Mouse (Mus musculus): ENCODE data around the gene Pithd1. TPM values are rescaled to one million over a fixed set of nuclear protein-coding genes. Genes with fewer than 3 reads are reported as not detected.

Gene Pithd1
- polyA plus RNA-seq, 1 experiment from 2014 or later: 61.5 TPM

GRCm38 (mm10) chr4:135931832-135932231, 55.2 kb downstream of the Pithd1 start:
- peaks cover 28% of the 10 kb centered on the region for H3K36me3 ChIP-seq (ENCODE audit: insufficient read depth)
- ATAC-seq (ENCODE audit: insufficient read depth) (no peak), DNase-seq (peak; percentile 48)
- no peaks in the 10 kb centered on the region for H3K4me1 ChIP-seq (ENCODE audit: insufficient read depth)
- H3K4me2 ChIP-seq: no peak overlapping the region
- 56% methylated on average over 5 of the region's 5 CpGs for WGBS
- no peak overlapping the region for H3K27ac ChIP-seq (ENCODE audit: low read depth)
- H3K9me3 ChIP-seq (ENCODE audit: low read depth, low read length): no peaks in the 10 kb centered on the region
- no peak overlapping the region for H3K9ac ChIP-seq
- TF ChIP-seq CTCF (IDR thresholded peaks at IDR 0.05; ENCODE audit: low read depth): peak; percentile 68
- H3K4me3 ChIP-seq (ENCODE audit: low read depth, low read length): no peak overlapping the region
- H3K27me3 ChIP-seq (ENCODE audit: insufficient read depth, low read length): no peaks in the 10 kb centered on the region

- TF ChIP-seq CTCF (IDR thresholded peaks at IDR 0.05; ENCODE audit: low read depth): no peak
- WGBS: 96% methylated on average over 8 of the region's 8 CpGs
These were observed 56.8 kb downstream of the Pithd1 start for GRCm38 (mm10) chr4:135930239-135930638.

GRCm38 (mm10) chr4:135929828-135930227, 57.2 kb downstream of the Pithd1 start:
- no peaks in the 10 kb centered on the region for H3K4me1 ChIP-seq (ENCODE audit: insufficient read depth)
- DNase-seq (no peak), ATAC-seq (ENCODE audit: insufficient read depth) (no peak)
- no peaks in the 10 kb centered on the region for H3K9me3 ChIP-seq (ENCODE audit: low read depth, low read length)
- no peak for TF ChIP-seq CTCF (IDR thresholded peaks at IDR 0.05; ENCODE audit: low read depth)
- H3K27me3 ChIP-seq (ENCODE audit: insufficient read depth, low read length): no peaks in the 10 kb centered on the region
- no peak overlapping the region for H3K4me3 ChIP-seq (ENCODE audit: low read depth, low read length)
- H3K36me3 ChIP-seq (ENCODE audit: insufficient read depth): peaks cover 37% of the 10 kb centered on the region
- H3K27ac ChIP-seq (ENCODE audit: low read depth): no peak overlapping the region
- WGBS: 82% methylated on average over 9 of the region's 9 CpGs
- H3K4me2 ChIP-seq: no peak overlapping the region
- no peak overlapping the region for H3K9ac ChIP-seq

More at GRCm38 (mm10) chr4:135930239-135930638, 56.8 kb downstream of the Pithd1 start:
- H3K4me3 ChIP-seq (ENCODE audit: low read depth, low read length): no peak overlapping the region
- no peaks in the 10 kb centered on the region for H3K27me3 ChIP-seq (ENCODE audit: insufficient read depth, low read length)
- H3K9ac ChIP-seq: no peak overlapping the region
- no peaks in the 10 kb centered on the region for H3K4me1 ChIP-seq (ENCODE audit: insufficient read depth)
- ATAC-seq (ENCODE audit: insufficient read depth) (no peak), DNase-seq (no peak)
- peaks cover 40% of the 10 kb centered on the region for H3K36me3 ChIP-seq (ENCODE audit: insufficient read depth)
- H3K9me3 ChIP-seq (ENCODE audit: low read depth, low read length): no peaks in the 10 kb centered on the region
- H3K4me2 ChIP-seq: no peak overlapping the region
- H3K27ac ChIP-seq (ENCODE audit: low read depth): no peak overlapping the region

GRCm38 (mm10) chr4:135929405-135929804, 57.7 kb downstream of the Pithd1 start:
- peaks cover 35% of the 10 kb centered on the region for H3K36me3 ChIP-seq (ENCODE audit: insufficient read depth)
- H3K27me3 ChIP-seq (ENCODE audit: insufficient read depth, low read length): no peaks in the 10 kb centered on the region
- 83% methylated on average over 5 of the region's 5 CpGs for WGBS
- no peak for ATAC-seq (ENCODE audit: insufficient read depth)
- H3K4me2 ChIP-seq: no peak overlapping the region
- no peak for DNase-seq
- no peaks in the 10 kb centered on the region for H3K9me3 ChIP-seq (ENCODE audit: low read depth, low read length)
- no peak overlapping the region for H3K9ac ChIP-seq
- H3K4me1 ChIP-seq (ENCODE audit: insufficient read depth): no peaks in the 10 kb centered on the region
- H3K27ac ChIP-seq (ENCODE audit: low read depth): no peak overlapping the region
- no peak overlapping the region for H3K4me3 ChIP-seq (ENCODE audit: low read depth, low read length)
- no peak for TF ChIP-seq CTCF (IDR thresholded peaks at IDR 0.05; ENCODE audit: low read depth)

- Histone ChIP-seq H3K4me3 (ENCODE audit: low read depth, low read length) (no peak overlapping the region), H3K27me3 (ENCODE audit: insufficient read depth, low read length) (no peaks in the 10 kb centered on the region), H3K4me2 (no peak overlapping the region), H3K27ac (ENCODE audit: low read depth) (no peak overlapping the region), H3K9ac (no peak overlapping the region), H3K4me1 (ENCODE audit: insufficient read depth) (no peaks in the 10 kb centered on the region), H3K36me3 (ENCODE audit: insufficient read depth) (peaks cover 30% of the 10 kb centered on the region), H3K9me3 (ENCODE audit: low read depth, low read length) (no peaks in the 10 kb centered on the region)
- no peak for DNase-seq
- TF ChIP-seq CTCF (IDR thresholded peaks at IDR 0.05; ENCODE audit: low read depth): no peak
- WGBS: 84% methylated on average over 9 of the region's 9 CpGs
- ATAC-seq (ENCODE audit: insufficient read depth): no peak
These were observed 58.7 kb downstream of the Pithd1 start for GRCm38 (mm10) chr4:135928376-135928775.

GRCm38 (mm10) chr4:135926861-135927260, 60.2 kb downstream of the Pithd1 start:
- Histone ChIP-seq H3K9me3 (ENCODE audit: low read depth, low read length) (no peaks in the 10 kb centered on the region), H3K27me3 (ENCODE audit: insufficient read depth, low read length) (no peaks in the 10 kb centered on the region), H3K4me3 (ENCODE audit: low read depth, low read length) (no peak overlapping the region), H3K27ac (ENCODE audit: low read depth) (no peak overlapping the region), H3K4me2 (no peak overlapping the region), H3K9ac (no peak overlapping the region), H3K4me1 (ENCODE audit: insufficient read depth) (no peaks in the 10 kb centered on the region), H3K36me3 (ENCODE audit: insufficient read depth) (peaks cover 21% of the 10 kb centered on the region)
- no peak for ATAC-seq (ENCODE audit: insufficient read depth)
- WGBS: 83% methylated on average over 3 of the region's 3 CpGs
- DNase-seq: no peak
- TF ChIP-seq CTCF (IDR thresholded peaks at IDR 0.05; ENCODE audit: low read depth): no peak

- H3K36me3 ChIP-seq (ENCODE audit: insufficient read depth): peaks cover 18% of the 10 kb centered on the region
- ATAC-seq (ENCODE audit: insufficient read depth): no peak
- no peak overlapping the region for H3K27ac ChIP-seq (ENCODE audit: low read depth)
- no peak for TF ChIP-seq CTCF (IDR thresholded peaks at IDR 0.05; ENCODE audit: low read depth)
- H3K4me2 ChIP-seq: no peak overlapping the region
- no peak overlapping the region for H3K9ac ChIP-seq
- no peaks in the 10 kb centered on the region for H3K27me3 ChIP-seq (ENCODE audit: insufficient read depth, low read length)
- H3K4me3 ChIP-seq (ENCODE audit: low read depth, low read length): no peak overlapping the region
- 81% methylated on average over 10 of the region's 10 CpGs for WGBS
- H3K4me1 ChIP-seq (ENCODE audit: insufficient read depth): no peaks in the 10 kb centered on the region
- no peak for DNase-seq
- H3K9me3 ChIP-seq (ENCODE audit: low read depth, low read length): no peaks in the 10 kb centered on the region
These were observed 60.8 kb downstream of the Pithd1 start for GRCm38 (mm10) chr4:135926195-135926808.

Other genes with a start within 250 kb of the Pithd1 start
- not detected in 2 replicates for gene Myom3, start 227.5 kb downstream of the Pithd1 start, polyA plus RNA-seq (2014; fragmentation: Nextera tagmentation; extraction: Ambion mirVana)
- 322 and 336 TPM in 2 replicates for gene Srsf10, start 131.5 kb downstream of the Pithd1 start, polyA plus RNA-seq (2014; fragmentation: Nextera tagmentation; extraction: Ambion mirVana)
- gene Pnrc2, start 113.4 kb downstream of the Pithd1 start, polyA plus RNA-seq (2014; fragmentation: Nextera tagmentation; extraction: Ambion mirVana): 191 and 206 TPM in 2 replicates
- gene Cnr2, start 91.9 kb downstream of the Pithd1 start, polyA plus RNA-seq (2014; fragmentation: Nextera tagmentation; extraction: Ambion mirVana): 0.71 and 0.73 TPM in 2 replicates
- gene Fuca1, start 66.5 kb downstream of the Pithd1 start, polyA plus RNA-seq (2014; fragmentation: Nextera tagmentation; extraction: Ambion mirVana): 65.1 and 72.7 TPM in 2 replicates
- gene Hmgcl, start 40.8 kb downstream of the Pithd1 start, polyA plus RNA-seq (2014; fragmentation: Nextera tagmentation; extraction: Ambion mirVana): 71.7 and 78.1 TPM in 2 replicates
- 27.0 and 30.3 TPM in 2 replicates for gene Gale, start 23.5 kb downstream of the Pithd1 start, polyA plus RNA-seq (2014; fragmentation: Nextera tagmentation; extraction: Ambion mirVana)
- 117 and 132 TPM in 2 replicates for gene Lypla2, start 14.6 kb downstream of the Pithd1 start, polyA plus RNA-seq (2014; fragmentation: Nextera tagmentation; extraction: Ambion mirVana)
- 41.8 and 42.5 TPM in 2 replicates for gene Eloa, start 34.5 kb upstream of the Pithd1 start, polyA plus RNA-seq (2014; fragmentation: Nextera tagmentation; extraction: Ambion mirVana)
- gene Rpl11, start 66.2 kb upstream of the Pithd1 start, polyA plus RNA-seq (2014; fragmentation: Nextera tagmentation; extraction: Ambion mirVana): 548 and 564 TPM in 2 replicates
- 469 and 477 TPM in 2 replicates for gene Id3, start 156.2 kb upstream of the Pithd1 start, polyA plus RNA-seq (2014; fragmentation: Nextera tagmentation; extraction: Ambion mirVana)
- gene E2f2, start 185.1 kb upstream of the Pithd1 start, polyA plus RNA-seq (2014; fragmentation: Nextera tagmentation; extraction: Ambion mirVana): 5.5 and 6.5 TPM in 2 replicates
- 4.4 and 5.4 TPM in 2 replicates for gene Asap3, start 219.1 kb upstream of the Pithd1 start, polyA plus RNA-seq (2014; fragmentation: Nextera tagmentation; extraction: Ambion mirVana)